Mouse (Mus musculus) testis, adult 2 months (tissue): ENCODE data around the gene Dusp7.

Experiments used
- CTCF ChIP-seq: fragments of 200-500 bp; IDR thresholded peaks from 2 replicates; pipeline ENCODE4 v1.5.1; 2012; ENCODE audit warnings: low read depth, mild to moderate bottlenecking, inconsistent platforms, low read length, moderate library complexity; ENCODE audit not compliant: control insufficient read depth, insufficient read depth, insufficient replicate concordance
- POLR2A ChIP-seq: fragments of 200-500 bp; IDR thresholded peaks from 2 replicates; pipeline ENCODE4 v1.6.1; 2012; ENCODE audit warnings: low read depth, mild to moderate bottlenecking, inconsistent platforms, low read length, moderate library complexity; ENCODE audit not compliant: control insufficient read depth

- TF ChIP-seq POLR2A (no peak), CTCF (no peak)
Measured at GRCm38 (mm10) chr9:106402607-106403375, 34.4 kb downstream of the Dusp7 start.
